Mouse (Mus musculus) 3134 (cell line): ENCODE measurements at regions not wholly inside any gene's neighbourhood (a gene's known extent, or its start where the extent isn't known, plus 50 kb on each side); places are given as distances from the start of the nearest gene placed in this dataset.

Source experiments
- DNase-seq: peaks from one replicate; pipeline ENCODE4 v3.0.0-alpha.2; 2011; ENCODE audit warnings: low spot score; ENCODE audit not compliant: insufficient read length; ENCODE audit errors: extremely low read depth

DNA sequence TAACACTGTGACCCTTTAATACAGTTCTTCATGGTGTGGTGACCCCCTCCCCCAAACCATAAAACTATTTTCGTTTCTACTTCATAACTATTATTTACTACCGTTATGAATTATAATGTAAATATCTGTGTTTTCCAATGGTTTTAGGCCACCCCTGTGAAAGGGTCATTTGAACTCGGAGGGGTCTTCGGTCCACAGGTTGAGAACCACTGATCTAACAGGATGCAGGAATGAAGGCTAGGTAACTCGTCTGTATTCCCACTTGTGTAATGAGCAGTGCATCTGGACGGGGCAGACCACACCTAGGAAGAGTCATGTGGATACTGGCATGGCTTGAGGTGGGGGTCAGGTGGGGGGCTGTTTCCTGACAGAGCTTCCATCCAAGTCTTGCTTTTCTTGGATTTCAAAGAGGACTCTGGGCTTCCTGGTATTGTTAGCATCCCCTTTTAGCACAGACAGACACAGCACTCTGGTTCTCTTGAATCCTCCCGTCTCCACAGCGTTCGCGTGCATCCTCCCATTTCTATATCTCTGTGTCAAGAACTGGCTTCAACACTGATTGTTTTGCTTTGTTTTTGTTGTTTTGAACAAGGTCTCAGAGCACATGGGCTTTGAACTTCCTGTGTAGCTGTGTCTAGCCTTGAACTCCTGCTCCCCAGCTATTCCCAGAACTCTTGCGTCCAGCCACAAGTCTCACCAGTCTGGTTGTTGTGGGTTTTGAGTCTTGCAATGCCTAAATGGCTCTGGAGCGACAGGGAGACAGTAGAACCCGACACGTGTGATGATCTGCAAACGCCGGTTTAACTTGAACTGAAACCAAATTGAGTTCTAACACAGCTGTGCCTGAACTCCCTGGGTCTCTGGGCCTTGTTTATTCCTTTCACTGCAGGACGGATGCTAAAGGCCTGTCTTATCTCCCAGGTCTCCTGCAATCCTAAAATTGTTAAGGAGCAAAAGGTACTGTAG is 75.4 kb upstream of the Ralgps2 start:
- DNase-seq: no peak

DNA sequence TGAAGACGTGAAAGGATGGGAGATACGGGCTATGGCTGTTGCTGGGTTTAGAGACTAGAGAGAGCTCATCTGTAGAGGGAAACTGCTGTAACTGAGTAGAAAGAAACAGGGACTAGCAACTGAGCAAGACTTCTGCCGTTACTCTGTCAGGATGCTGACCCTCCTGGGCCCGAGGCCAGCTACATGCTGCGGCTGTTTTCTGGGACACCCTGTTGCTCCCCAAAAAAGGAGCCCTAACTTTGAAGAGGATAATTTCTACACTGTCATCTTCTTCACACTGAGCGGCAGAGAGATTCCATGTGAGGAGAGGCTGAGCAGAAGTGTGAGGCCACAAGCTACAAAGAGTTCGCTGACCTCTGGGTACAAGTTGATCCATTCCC is 74.2 kb upstream of the Ralgps2 start:
- no peak for DNase-seq

DNA sequence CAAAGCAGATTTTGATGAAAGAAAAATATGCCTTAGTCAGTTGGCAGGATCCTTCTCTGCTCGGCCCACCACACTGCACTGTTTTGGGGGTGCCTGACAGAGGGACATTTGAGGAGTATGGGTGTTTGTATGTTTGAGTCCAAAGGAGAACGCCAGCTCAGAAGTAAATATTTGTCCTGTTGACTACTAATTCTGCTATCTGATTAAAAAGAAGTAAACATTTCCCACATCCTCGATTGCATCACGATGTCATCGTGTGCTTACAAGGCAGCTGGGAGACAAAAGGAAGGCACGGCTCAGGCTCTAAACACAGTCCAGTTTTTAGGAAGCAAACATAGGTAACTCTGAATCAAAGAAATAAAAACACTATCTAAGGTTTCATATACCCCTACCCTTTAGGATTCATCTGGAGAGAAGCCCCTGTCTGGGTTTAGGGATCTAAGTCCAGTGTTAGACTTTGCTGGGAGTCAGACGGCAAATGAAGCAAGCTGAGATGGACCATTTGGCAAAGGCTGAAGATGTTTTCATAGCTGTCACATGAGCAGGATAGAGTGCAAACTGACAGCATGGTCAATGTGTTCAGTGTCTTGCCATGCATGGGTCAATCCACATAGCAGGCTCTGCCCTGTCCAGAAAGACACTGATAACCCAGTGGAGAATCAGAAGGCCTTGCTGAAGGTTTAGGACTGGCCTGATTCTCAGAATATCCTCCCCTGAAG is 73.7 kb upstream of the Ralgps2 start:
- no peak for DNase-seq

DNA sequence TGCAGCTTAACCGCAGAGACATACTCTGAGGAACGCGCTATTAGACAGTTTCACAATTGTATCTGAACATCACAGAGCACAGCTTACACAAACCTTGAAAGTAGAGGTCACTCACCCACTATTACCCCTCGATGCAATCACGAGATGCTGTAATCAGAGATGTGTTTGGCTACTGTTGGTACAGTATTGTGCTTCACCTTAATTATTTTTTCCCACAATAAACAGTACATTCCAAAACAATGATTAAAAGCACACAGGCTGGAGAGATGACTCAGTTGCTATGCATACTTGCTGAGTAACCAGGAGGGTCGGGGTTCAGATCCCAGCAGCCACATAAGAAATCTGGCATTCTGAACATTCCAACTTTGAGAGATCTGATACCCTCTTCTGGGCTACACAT is 71.8 kb upstream of the Ralgps2 start:
- no peak for DNase-seq

DNA sequence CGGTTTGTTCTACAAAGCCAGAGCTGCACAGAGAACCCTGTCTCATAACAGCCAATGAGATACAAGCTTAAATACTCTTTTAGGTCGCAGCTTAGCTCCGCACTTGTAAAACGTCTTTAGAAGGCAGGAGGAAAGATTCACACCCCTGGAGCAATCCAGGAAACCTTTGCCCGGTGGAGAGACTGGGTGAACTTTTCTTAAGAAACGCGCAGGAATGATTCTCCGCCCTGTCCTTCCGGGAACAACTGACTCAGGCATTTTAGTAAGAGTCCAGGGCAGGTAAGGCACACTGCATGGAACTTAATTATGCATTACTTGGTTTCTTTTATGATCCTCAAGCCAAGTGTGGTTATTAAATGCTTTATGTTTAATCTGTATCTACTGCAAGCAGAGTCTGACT is 70.0 kb upstream of the Ralgps2 start:
- no peak for DNase-seq

DNA sequence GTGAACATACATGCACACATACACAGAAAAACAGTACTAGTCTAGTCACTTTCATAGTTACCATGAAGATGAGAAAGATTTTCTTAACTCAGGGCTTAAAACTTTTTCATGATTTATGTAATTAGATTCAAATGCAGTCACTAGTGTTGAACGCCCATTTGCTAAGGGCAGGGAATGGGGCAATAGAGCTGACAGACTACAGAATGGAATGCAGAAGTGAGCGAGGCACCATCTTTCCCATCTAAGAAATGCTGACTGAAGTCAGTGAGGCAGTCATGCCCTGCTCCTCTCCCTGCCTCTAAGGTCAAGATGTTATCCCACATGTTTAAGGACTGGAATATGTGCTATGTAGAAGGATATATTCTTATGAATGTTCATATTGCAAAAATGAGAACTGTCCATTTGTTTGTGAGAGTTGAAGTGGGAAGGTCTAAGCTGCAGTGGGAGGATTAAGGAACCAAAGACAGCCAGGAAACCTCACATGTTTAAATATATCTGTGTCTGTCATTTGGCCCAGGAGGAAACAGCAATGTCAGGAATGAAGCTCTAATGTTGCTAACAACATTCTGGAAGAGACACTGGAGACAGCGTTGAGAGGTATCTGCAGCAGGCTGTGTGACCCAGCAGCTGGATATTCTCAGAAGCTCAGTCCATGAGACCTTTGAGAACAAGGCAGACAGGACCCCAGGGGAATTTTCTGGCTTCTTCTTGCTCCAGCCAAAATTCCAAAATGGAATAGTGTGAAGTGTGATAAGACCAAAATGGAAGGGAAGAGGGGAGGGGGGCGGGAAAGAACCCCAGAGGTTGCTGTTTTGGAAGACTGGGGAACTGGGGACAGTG is 68.7 kb upstream of the Ralgps2 start:
- DNase-seq: no peak

DNA sequence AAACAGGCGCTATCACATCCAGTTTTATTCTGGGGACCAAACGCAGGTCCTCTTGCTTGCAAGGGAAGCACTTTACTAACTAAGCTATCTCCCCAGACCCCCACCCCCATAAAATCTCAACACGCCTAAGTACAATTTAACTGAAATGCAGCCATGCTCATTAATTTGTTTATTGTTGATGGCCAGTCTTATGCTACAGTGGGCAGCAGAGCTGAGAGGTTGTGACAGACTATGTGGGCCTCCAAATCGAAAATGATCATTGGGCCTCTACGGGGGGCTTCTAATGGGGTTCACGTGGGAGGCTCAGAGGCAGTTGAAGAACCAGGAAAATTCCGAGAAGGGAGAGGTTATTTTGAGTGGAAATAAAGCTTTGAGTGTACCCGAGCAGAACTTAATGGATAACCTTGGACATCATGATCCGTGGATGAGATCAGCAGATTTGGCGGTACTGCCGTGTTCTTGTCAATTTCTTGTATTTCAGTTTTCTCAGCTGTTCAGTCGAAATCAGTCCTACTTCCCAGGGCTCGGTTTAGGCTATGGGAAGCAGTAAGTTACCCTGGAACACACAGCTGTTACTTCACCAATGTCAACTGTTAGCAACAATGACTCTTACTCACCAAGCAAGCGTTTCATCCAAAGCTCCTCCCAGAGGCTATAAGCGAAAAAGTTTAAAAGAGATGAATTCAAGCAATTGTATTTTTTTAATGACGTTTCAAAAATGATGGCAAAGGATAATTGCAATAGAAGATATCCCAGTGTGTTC is 65.1 kb upstream of the Ralgps2 start:
- no peak for DNase-seq

DNA sequence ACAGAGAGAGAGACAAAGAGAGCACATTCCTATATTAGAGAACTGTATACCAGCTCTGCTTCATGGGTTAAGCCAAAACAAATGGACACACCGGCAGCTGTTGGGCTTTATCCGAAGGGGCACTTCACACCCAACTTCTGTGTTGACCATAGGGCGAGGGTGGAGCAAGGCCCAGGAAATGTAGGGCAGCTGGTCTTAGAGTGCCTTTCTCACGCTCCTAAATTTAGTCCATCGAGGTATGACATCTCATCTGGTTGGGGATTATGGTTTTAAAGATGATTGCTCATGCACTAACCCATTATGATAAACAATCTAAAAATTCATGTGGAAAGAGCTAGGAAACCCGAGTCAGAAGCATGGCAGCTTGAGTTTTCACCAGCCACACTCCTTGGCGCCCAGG is 63.6 kb upstream of the Ralgps2 start:
- DNase-seq: no peak

DNA sequence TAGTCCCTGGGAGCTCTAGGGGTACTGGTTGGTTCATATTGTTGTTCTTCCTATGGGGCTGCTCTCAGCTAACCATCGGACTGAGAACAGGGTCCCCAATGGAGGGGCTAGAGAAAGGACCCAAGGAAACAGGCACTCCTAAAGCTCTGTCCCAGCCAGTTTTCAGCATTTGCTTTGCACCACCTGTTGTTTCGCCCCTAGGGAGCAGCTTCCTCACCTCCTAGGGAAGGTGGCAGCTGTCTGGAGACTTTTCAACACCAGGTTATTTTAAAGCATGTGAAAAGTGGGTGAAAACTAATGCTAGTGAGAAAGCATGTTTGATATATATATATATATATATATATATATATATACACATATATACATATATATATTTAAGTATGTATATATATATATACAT is 62.8 kb upstream of the Ralgps2 start:
- DNase-seq: no peak

DNA sequence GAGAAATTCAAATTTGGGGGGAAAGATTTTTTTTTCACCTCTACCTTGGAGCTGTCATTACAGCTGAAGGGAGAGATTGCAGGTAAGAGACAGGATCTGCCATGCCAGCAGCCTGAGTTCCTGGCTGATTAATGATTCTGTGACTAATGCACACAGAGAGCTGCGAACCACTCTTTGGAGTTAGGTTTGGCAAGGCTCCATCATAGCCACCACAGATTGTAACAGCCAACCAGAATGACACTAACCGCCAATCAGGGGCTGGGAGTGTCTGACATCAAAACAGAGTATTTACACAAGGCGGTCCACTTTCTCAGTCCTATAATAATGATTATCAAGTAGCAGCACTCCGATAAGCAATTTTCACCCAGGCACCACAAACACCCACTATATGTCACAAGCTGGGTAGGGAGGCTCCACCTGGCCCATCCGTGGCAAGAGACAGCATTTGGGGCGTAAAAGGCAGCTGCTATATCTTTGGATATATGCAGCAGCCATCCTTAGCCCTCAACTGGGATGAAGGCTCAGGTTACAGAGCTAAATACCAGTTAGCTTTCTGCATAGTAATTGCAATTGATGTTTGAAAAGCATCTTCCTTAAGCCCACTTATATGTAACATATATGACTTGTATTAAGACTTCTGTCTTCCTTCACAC is 61.7 kb upstream of the Ralgps2 start:
- DNase-seq: peak; percentile 36

DNA sequence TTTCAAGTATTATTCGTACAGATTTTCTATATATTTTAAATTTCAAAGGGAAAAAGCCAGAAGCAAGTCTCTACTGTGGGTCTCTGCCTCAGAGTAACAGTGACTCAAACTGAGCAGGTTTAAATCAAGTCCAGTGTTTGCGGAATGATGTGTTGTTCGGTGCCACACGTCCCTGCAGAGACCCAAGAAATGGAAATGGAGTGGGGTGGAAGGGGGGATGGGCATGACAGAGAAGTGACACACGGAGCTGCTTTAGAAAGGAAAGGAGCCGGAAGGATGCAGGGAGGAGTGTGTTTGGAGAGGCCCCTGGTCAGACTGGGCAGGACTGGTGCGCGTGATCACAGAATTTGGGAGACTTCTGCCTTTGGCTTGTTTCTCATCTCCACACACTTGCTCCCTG is 60.5 kb upstream of the Ralgps2 start:
- DNase-seq: no peak

DNA sequence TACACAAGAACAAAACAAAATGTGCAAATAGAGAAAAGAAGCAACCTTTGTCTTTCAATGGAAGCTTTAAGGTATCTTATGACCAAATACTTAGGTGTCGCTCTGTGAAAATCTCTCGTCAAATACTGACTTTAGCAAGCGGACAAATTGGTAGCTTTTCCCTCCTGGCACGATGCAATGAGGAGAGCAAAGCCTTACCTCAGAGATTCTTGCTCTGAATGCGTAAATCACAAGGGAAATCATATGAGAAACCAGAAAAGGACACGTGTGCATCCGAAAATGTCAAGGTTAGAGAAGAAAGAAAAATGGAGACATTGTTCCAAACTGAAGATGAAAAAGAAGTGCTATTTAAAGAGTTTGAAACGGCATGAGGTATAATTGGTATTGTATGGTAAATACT is 59.8 kb upstream of the Ralgps2 start:
- no peak for DNase-seq

DNA sequence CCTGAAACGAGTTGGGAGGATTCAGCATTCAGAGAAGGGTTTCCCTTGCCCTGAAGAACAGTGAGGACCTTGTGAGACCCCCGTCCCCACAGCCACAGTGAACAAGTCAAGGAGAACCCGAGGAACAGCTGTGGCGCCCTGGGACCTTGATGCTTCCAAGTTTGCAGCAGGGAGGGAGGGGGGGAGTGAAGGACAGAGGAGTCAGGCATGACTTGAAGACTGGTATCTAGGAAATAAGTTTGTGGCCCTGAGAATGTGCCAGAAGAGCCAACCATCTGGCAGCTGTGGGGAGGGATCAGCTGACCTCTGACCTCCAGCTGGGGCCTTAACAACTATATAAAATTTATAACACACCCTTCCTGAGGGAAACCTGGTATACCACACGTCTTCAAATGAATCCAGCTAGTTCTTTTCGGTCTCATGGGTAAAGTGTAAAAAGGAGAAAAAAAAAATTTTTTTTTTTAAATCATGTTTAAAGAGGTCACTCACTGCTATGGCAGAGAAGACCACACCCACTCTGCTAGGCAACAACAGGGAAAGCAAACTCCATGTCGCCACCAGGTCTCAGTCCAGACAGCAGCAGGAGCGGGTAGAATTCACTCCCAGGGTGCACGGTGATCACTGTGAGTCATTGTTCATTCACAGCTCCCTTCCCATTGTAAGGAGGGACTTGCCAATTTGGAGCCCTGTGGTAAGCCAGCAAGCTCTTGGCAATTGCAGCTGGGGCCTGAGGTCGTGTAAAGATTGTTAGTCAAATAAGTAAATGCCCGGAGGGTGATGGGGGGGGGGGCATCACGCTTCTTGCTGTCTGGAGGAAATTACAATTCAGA is 58.3 kb upstream of the Ralgps2 start:
- peak; percentile 76 for DNase-seq

DNA sequence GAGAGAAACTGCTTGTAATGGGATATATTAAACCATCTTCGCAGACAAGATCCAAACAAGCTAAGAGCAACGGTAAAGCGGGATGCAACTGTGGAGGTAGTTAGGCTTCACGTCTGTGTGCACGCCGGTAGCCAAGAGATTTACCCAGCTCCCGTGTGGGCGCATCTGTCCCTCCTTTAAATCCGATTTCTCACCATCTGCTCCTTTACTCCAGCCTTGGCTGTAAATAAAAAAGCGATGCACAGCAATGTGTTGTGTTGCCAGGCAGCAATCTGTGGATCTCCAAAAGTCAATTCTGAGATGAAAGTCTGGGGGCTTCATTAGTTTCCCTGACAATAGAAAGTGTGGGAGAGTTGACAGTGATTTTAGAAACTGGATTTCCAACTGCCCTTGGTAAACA is 57.6 kb upstream of the Ralgps2 start:
- no peak for DNase-seq

DNA sequence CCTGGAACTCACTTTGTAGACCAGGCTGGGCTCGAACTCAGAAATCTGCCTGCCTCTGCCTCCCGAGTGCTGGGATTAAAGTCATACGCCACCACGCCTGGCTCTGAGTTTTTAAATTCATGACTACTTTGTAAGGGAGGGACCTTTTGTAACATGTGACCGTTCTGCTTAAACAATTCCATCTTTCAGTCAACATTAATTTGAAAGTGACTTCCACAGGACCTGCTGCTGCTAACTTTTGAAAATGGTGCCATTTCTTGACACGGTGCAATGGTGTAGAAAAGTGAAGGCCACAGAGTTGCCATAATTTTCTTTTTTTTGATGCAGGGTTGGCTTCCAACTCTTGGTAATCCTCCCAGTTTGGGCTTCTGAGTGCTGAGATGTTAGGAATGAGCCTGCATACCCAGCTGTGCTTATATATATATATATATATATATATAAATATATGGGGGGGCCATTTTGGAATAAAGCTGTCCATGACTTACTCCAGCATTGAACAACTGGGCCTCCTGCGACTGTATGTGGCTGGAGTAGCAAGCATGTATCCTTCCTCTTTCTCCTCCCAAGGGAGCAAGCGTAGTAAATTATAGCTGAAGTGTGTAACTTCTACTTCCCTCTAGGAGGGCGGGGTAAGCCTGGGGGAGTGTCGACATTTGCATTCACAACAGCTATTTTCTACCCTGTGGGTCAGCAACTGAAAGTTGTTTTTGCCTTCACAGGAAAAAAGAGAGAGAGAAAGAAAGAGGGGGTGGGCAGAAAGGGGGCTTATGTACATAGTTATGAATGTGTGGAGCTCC is 56.9 kb upstream of the Ralgps2 start:
- DNase-seq: no peak

DNA sequence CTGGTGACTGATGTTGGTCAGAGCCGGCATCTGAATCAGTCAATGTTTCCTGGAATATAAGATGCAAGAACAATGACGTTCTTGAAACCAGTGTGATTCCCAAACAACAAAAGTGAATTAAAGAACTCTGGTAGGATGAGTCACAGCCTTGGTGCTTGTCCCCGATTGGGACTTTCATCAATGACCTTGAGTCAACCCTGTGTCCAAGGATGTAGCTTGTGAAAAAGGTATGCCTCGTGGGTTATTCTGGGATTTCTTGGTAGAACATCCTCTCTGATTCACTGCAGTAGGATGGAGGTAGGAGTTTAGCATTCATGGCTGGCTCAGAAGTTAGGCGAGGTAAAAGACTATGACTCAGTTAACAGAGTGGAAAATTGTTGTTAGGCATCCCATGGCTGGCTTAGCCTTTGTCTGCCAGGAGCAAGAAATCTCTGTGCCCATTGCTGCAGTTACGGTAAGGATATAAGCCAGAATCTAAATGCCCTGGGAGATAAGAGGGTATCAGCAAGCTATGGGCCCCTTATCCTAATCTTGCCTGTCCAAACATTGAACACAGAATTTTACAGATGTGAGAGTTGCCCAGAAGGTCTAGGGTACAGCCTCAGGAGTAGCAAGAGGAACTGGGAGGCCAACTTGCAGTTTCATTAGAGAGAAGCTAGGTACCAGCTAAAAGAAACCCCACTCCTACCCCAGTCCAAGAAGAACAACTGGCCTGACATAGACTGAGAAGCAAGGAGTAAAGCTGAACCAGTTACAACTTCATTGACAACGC is 55.9 kb upstream of the Ralgps2 start:
- DNase-seq: no peak

DNA sequence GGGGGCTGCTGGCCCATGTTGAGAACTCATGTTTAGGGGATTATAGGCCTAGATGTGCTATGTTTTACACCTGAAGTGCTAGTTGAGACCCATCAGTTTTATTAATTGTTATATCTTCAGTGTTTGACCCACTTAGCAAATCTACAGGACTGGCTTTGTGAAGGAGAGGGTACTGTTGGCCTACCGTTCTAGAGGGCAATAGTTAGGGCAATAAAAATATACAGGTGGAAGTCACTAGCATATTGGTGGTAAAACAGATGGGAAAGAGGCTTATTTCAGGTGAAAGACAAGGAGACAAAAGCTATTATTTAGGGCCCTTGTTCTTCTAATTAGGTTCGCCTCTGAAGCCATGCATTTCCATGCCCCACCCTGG is 55.2 kb upstream of the Ralgps2 start:
- no peak for DNase-seq
